Mouse (Mus musculus) C2C12 (cell line): ENCODE results near the gene Rwdd2b.

Source experiments
- CEBPB ChIP-seq: IDR thresholded peaks from one replicate; pipeline ENCODE4 v1.6.1; 2011; ENCODE audit warnings: low read depth, mild to moderate bottlenecking, control low read depth, moderate library complexity
- MAX ChIP-seq: IDR thresholded peaks from one replicate; pipeline ENCODE4 v1.6.1; 2011; ENCODE audit warnings: mild to moderate bottlenecking, control low read depth
- MYOG ChIP-seq: IDR thresholded peaks from one replicate; pipeline ENCODE4 v1.6.1; 2011; ENCODE audit not compliant: control insufficient read depth, insufficient read length; ENCODE audit errors: extremely low read depth

DNA sequence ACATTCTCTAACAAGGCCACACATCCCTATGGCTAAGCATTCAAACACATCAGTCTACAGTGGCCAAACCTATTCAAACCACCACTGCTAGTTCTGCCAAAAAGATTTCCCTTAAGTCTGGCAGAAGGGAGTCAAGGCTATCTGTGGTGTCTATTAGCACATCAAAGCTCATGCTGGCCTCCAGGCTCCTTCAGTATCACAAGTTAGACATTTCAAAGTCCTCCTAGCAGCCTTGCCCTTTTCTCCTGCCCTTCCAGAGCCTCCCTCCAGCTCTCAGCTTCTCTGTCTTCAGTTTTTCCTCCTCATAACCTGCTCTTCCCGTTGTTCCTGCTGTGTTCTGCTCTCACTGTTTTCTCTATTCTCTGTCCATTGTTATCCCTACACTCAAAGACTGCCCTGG is 3.7 kb upstream of the Rwdd2b start:
- TF ChIP-seq MAX (no peak), CEBPB (no peak), MYOG (no peak)
